Mouse (Mus musculus) liver, postnatal 0 days (tissue): ENCODE measurements at regions not wholly inside any gene's neighbourhood (a gene's known extent, or its start where the extent isn't known, plus 50 kb on each side); places are given as distances from the start of the nearest gene placed in this dataset.

Experiments
- CTCF ChIP-seq: sonication (generic); IDR thresholded peaks from 2 replicates; pipeline ENCODE4 v1.5.1; 2016; ENCODE audit warnings: antibody characterized with exemption, low read depth
- EP300 ChIP-seq: IDR thresholded peaks from 2 replicates; pipeline ENCODE4 v1.6.1; 2016; ENCODE audit warnings: antibody characterized with exemption, low read depth, mild to moderate bottlenecking

DNA sequence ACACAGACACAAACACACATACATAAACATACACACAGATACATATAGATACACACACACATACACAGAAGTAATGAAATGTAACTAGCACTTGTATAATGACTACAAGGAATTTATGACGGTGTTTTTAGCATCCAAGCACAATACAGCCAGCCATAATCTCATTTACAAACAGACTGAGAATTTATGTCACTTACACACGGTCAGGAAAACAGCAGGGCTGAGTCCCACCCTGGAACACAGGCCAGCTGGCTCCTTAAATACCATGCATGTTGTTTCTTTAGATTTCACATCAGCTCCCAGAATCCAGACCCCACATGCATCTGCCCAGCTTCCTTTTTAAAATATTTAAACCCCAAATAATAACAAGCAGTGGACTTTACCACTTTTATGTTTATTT is 123.1 kb upstream of the Clnk start:
- TF ChIP-seq CTCF, result no peak
- no peak for TF ChIP-seq EP300
